Mouse (Mus musculus) embryonic fibroblast, embryonic 13.5 days (primary cell): ENCODE results near the gene Hdac8.

Experiments used
- CTCF ChIP-seq: IDR thresholded peaks from 2 replicates; pipeline ENCODE4 v1.5.1; 2011; ENCODE audit warnings: mild to moderate bottlenecking, control low read depth, low read length, moderate library complexity, borderline replicate concordance; ENCODE audit not compliant: insufficient read depth
- POLR2A ChIP-seq: IDR thresholded peaks from 2 replicates; pipeline ENCODE4 v1.6.1; 2011; ENCODE audit warnings: low read depth, mild to moderate bottlenecking, control low read depth, low read length, moderate library complexity

- TF ChIP-seq CTCF (no peak), POLR2A (no peak)
Observed at GRCm38 (mm10) chrX:102250150-102250890, 254.8 kb downstream of the Hdac8 start.
